Mouse (Mus musculus): ENCODE data around the gene Erv3. TPM values are rescaled to one million over a fixed set of nuclear protein-coding genes. Genes with fewer than 3 reads are reported as not detected.

The Erv3 gene
- polyA plus RNA-seq (2015; fragmentation: Nextera tagmentation; extraction: Ambion mirVana) = not detected in 2 replicates

- no peak for ATAC-seq (ENCODE audit: low FRiP score)
- Histone ChIP-seq H3K4me2 (no peak within 1 kb of the TSS), H3K27me3 (replicated peaks) (no peaks in the 10 kb centered on the region), H3K4me3 (replicated peaks) (no peak within 1 kb of the TSS), H3K27ac (replicated peaks) (no peak within 1 kb of the TSS), H3K9ac (replicated peaks) (no peak within 1 kb of the TSS), H3K36me3 (no peaks in the 10 kb centered on the region), H3K9me3 (replicated peaks) (no peaks in the 10 kb centered on the region), H3K4me1 (peaks cover 5% of the 10 kb centered on the region; the same call in 1 of the 2 replicates)
- 88% methylated on average over 5 of the region's 5 CpGs for WGBS
Measured at GRCm38 (mm10) chr2:131859721-131860120, at the start of gene Erv3. Gene Erv3, minus strand, starts transcription at chr2:131859747.

- H3K27me3 ChIP-seq (replicated peaks) = no peaks in the 10 kb centered on the region
- 0 out of 2 replicates have a peak overlapping the region, but pooled peaks have one; percentile 95 for H3K27ac ChIP-seq (replicated peaks)
- 0 out of 2 replicates have a peak, but pooled peaks cover 3% of the 10 kb centered on the region for H3K36me3 ChIP-seq
- H3K4me2 ChIP-seq = peak overlapping the region; percentile 60
- H3K4me1 ChIP-seq = peaks cover 38% of the 10 kb centered on the region
- H3K4me3 ChIP-seq (replicated peaks) = no peak overlapping the region; the same call in 1 of the 2 replicates
- no peak overlapping the region for H3K9ac ChIP-seq (replicated peaks)
- no peaks in the 10 kb centered on the region for H3K9me3 ChIP-seq (replicated peaks)
- no peak for ATAC-seq (ENCODE audit: low FRiP score)
- WGBS = 71% methylated on average over 1 of the region's 1 CpGs
Measured at GRCm38 (mm10) chr2:131908906-131909305, 49.4 kb upstream of the Erv3 start.

- no peak overlapping the region for H3K9ac ChIP-seq (replicated peaks)
- no peaks in the 10 kb centered on the region for H3K9me3 ChIP-seq (replicated peaks)
- peaks cover 33% of the 10 kb centered on the region for H3K4me1 ChIP-seq
- H3K27me3 ChIP-seq (replicated peaks) = no peaks in the 10 kb centered on the region
- H3K36me3 ChIP-seq = 0 out of 2 replicates have a peak, but pooled peaks cover 3% of the 10 kb centered on the region
- no peak overlapping the region for H3K4me3 ChIP-seq (replicated peaks)
- H3K27ac ChIP-seq (replicated peaks) = no peak overlapping the region
- no peak overlapping the region for H3K4me2 ChIP-seq
- WGBS = 80% methylated on average over 7 of the region's 7 CpGs
- no peak for ATAC-seq (ENCODE audit: low FRiP score)
Measured at GRCm38 (mm10) chr2:131908351-131908861, 48.9 kb upstream of the Erv3 start.

GRCm38 (mm10) chr2:131907311-131907710 is 47.8 kb upstream of the Erv3 start:
- no peak overlapping the region for H3K4me2 ChIP-seq
- no peaks in the 10 kb centered on the region for H3K9me3 ChIP-seq (replicated peaks)
- no peaks in the 10 kb centered on the region for H3K36me3 ChIP-seq
- WGBS = 86% methylated on average over 5 of the region's 5 CpGs
- no peak overlapping the region for H3K27ac ChIP-seq (replicated peaks)
- no peaks in the 10 kb centered on the region for H3K27me3 ChIP-seq (replicated peaks)
- no peak overlapping the region for H3K4me3 ChIP-seq (replicated peaks)
- H3K4me1 ChIP-seq = peaks cover 24% of the 10 kb centered on the region
- no peak overlapping the region for H3K9ac ChIP-seq (replicated peaks)
- no peak for ATAC-seq (ENCODE audit: low FRiP score)

- peaks cover 20% of the 10 kb centered on the region for H3K4me1 ChIP-seq
- no peak overlapping the region for H3K4me3 ChIP-seq (replicated peaks)
- no peak overlapping the region for H3K9ac ChIP-seq (replicated peaks)
- WGBS = 91% methylated on average over 1 of the region's 1 CpGs
- no peaks in the 10 kb centered on the region for H3K27me3 ChIP-seq (replicated peaks)
- no peak overlapping the region for H3K27ac ChIP-seq (replicated peaks)
- no peak for ATAC-seq (ENCODE audit: low FRiP score)
- H3K36me3 ChIP-seq = no peaks in the 10 kb centered on the region
- H3K4me2 ChIP-seq = no peak overlapping the region
- H3K9me3 ChIP-seq (replicated peaks) = no peaks in the 10 kb centered on the region
Measured at GRCm38 (mm10) chr2:131906846-131907245, 47.3 kb upstream of the Erv3 start.

- H3K4me2 ChIP-seq = no peak overlapping the region
- no peak for ATAC-seq (ENCODE audit: low FRiP score)
Measured at GRCm38 (mm10) chr2:131906266-131906665, 46.7 kb upstream of the Erv3 start.

GRCm38 (mm10) chr2:131905776-131906175 is 46.2 kb upstream of the Erv3 start:
- 71% methylated on average over 6 of the region's 6 CpGs for WGBS
- no peaks in the 10 kb centered on the region for H3K9me3 ChIP-seq (replicated peaks)
- no peak overlapping the region for H3K27ac ChIP-seq (replicated peaks)
- no peak for ATAC-seq (ENCODE audit: low FRiP score)
- no peak overlapping the region for H3K4me3 ChIP-seq (replicated peaks)
- no peak overlapping the region for H3K4me2 ChIP-seq
- no peaks in the 10 kb centered on the region for H3K36me3 ChIP-seq
- H3K27me3 ChIP-seq (replicated peaks) = no peaks in the 10 kb centered on the region
- H3K4me1 ChIP-seq = peaks cover 9% of the 10 kb centered on the region
- no peak overlapping the region for H3K9ac ChIP-seq (replicated peaks)

More at GRCm38 (mm10) chr2:131906266-131906665, 46.7 kb upstream of the Erv3 start:
- Histone ChIP-seq H3K27me3 (replicated peaks) (no peaks in the 10 kb centered on the region), H3K4me3 (replicated peaks) (no peak overlapping the region), H3K36me3 (no peaks in the 10 kb centered on the region), H3K4me1 (peaks cover 14% of the 10 kb centered on the region), H3K27ac (replicated peaks) (no peak overlapping the region), H3K9me3 (replicated peaks) (no peaks in the 10 kb centered on the region), H3K9ac (replicated peaks) (no peak overlapping the region)
- whole genome bisulfite sequencing = 90% methylated on average over 3 of the region's 3 CpGs

GRCm38 (mm10) chr2:131905025-131905424 is 45.5 kb upstream of the Erv3 start:
- Histone ChIP-seq H3K27me3 (replicated peaks) (no peaks in the 10 kb centered on the region), H3K27ac (replicated peaks) (no peak overlapping the region), H3K36me3 (no peaks in the 10 kb centered on the region), H3K4me1 (peaks cover 5% of the 10 kb centered on the region; the same call in 1 of the 2 replicates), H3K4me3 (replicated peaks) (no peak overlapping the region), H3K9ac (replicated peaks) (no peak overlapping the region), H3K9me3 (replicated peaks) (no peaks in the 10 kb centered on the region), H3K4me2 (no peak overlapping the region)
- ATAC-seq (ENCODE audit: low FRiP score) = no peak
- 74% methylated on average over 5 of the region's 5 CpGs for WGBS

- H3K27me3 ChIP-seq (replicated peaks) = no peaks in the 10 kb centered on the region
- no peak overlapping the region for H3K9ac ChIP-seq (replicated peaks)
- H3K36me3 ChIP-seq = no peaks in the 10 kb centered on the region
- H3K4me1 ChIP-seq = no peaks in the 10 kb centered on the region
- no peak overlapping the region for H3K4me2 ChIP-seq
- H3K27ac ChIP-seq (replicated peaks) = no peak overlapping the region
- WGBS = 54% methylated on average over 8 of the region's 8 CpGs
- no peaks in the 10 kb centered on the region for H3K9me3 ChIP-seq (replicated peaks)
- H3K4me3 ChIP-seq (replicated peaks) = no peak overlapping the region
- no peak for ATAC-seq (ENCODE audit: low FRiP score)
Measured at GRCm38 (mm10) chr2:131902867-131903266, 43.3 kb upstream of the Erv3 start.

GRCm38 (mm10) chr2:131902423-131902822 is 42.9 kb upstream of the Erv3 start:
- Histone ChIP-seq H3K27ac (replicated peaks) (no peak overlapping the region), H3K4me2 (no peak overlapping the region), H3K36me3 (no peaks in the 10 kb centered on the region), H3K9me3 (replicated peaks) (no peaks in the 10 kb centered on the region), H3K4me3 (replicated peaks) (no peak overlapping the region), H3K27me3 (replicated peaks) (no peaks in the 10 kb centered on the region), H3K4me1 (no peaks in the 10 kb centered on the region), H3K9ac (replicated peaks) (no peak overlapping the region)
- ATAC-seq (ENCODE audit: low FRiP score) = no peak
- 44% methylated on average over 2 of the region's 3 CpGs for WGBS

GRCm38 (mm10) chr2:131897336-131898109 is 38.0 kb upstream of the Erv3 start:
- H3K9me3 ChIP-seq (replicated peaks) = no peaks in the 10 kb centered on the region
- no peaks in the 10 kb centered on the region for H3K4me1 ChIP-seq
- H3K36me3 ChIP-seq = no peaks in the 10 kb centered on the region
- H3K4me2 ChIP-seq = no peak overlapping the region
- no peak overlapping the region for H3K9ac ChIP-seq (replicated peaks)
- no peaks in the 10 kb centered on the region for H3K27me3 ChIP-seq (replicated peaks)
- no peak overlapping the region for H3K27ac ChIP-seq (replicated peaks)
- no peak for ATAC-seq (ENCODE audit: low FRiP score)
- WGBS = 86% methylated on average over 12 of the region's 12 CpGs
- H3K4me3 ChIP-seq (replicated peaks) = no peak overlapping the region

- ATAC-seq (ENCODE audit: low FRiP score) = no peak
- Histone ChIP-seq H3K9me3 (replicated peaks) (no peaks in the 10 kb centered on the region), H3K4me2 (no peak overlapping the region), H3K9ac (replicated peaks) (no peak overlapping the region), H3K27me3 (replicated peaks) (no peaks in the 10 kb centered on the region), H3K4me1 (no peaks in the 10 kb centered on the region), H3K36me3 (no peaks in the 10 kb centered on the region), H3K4me3 (replicated peaks) (no peak overlapping the region), H3K27ac (replicated peaks) (no peak overlapping the region)
- 80% methylated on average over 4 of the region's 4 CpGs for WGBS
Measured at GRCm38 (mm10) chr2:131896011-131896410, 36.5 kb upstream of the Erv3 start.
